Mouse (Mus musculus) ES-Bruce4 (cell line): ENCODE results near the gene Mrpl54.

Experiments
- CTCF ChIP-seq: IDR thresholded peaks from one replicate; pipeline ENCODE4 v1.8.1; 2011; ENCODE audit warnings: low read depth, low read length
- EP300 ChIP-seq: IDR thresholded peaks from 2 replicates; pipeline ENCODE4 v1.6.1; 2011; ENCODE audit warnings: low read depth, low read length; ENCODE audit not compliant: insufficient read depth
- POLR2A ChIP-seq: IDR thresholded peaks from one replicate; pipeline ENCODE4 v1.8.1; 2011; ENCODE audit warnings: low read length; ENCODE audit not compliant: insufficient read depth

- no peak for TF ChIP-seq POLR2A
- no peak for TF ChIP-seq CTCF
- no peak for TF ChIP-seq EP300
Observed at GRCm38 (mm10) chr10:81306837-81307682, 40.3 kb upstream of the Mrpl54 start.
